Mouse (Mus musculus): ENCODE results near the gene Lsm12.
"Not testable (repeated sequence)": the region's sequence is repeated elsewhere in the genome, so short reads cannot be mapped to it uniquely, and the experiment has no call there.

Gene Lsm12

DNA sequence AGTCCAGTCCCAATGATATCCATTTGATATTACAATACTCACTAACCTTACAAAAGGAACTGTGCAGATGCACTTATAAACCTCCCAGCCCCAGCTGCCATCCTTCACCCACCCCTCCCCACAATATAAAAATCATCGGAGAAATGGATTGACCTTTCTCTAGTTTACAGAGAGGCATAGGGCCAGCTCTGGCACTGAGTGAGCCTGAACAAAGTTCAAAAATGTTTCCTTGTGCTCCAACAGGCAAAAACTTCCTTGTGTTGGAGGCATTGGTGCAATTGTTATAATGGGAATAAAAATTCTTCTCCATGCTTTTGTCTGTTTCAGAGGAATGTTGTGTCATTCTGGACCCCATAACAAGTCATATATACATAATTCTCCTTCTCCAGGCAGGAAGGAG lies 1.1 kb upstream of the Lsm12 start:
- no peak for DNase-seq (ENCODE audit: extremely low spot score, low spot score)

DNA sequence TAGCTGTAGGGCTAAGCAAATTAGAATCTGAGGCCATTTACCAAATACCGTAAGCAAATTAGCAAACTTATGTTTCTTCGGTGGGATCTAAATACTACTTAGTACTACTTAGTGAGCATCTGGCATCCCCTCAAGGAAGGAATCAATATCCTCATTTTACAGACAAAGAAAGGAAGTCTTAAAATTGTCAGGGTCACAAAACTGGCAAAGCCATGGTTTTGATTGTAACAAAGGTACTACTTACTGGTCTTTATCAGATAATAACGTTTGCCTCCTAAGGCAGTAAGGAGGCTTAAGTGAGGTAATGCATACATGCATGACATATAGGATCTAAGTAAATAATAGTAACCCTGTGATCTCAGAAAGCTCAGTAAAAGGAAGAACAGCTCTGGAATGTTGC lies 581 bp upstream of the Lsm12 start:
- no peak for DNase-seq (ENCODE audit: extremely low spot score, low spot score)

DNA sequence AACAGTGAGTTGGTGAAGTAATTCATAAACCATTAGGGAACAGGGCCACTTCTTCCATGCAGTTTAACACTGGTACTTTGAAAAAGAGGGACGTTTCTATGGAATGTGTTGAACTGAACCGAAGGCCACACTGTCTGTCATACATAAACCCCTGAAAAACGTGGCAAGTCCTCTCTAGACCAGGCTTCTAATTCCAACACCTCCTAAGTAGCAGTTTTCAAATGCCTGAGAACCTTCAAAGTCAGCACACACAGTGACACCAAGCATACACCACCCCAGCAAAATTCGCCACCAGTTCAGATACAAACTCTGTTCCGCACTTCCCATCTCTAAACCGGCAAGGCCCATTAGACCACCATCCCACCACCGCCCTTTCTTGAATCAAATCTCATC lies 847 bp downstream of the Lsm12 start:
- DNase-seq (ENCODE audit: extremely low spot score, low spot score), result no peak

DNA sequence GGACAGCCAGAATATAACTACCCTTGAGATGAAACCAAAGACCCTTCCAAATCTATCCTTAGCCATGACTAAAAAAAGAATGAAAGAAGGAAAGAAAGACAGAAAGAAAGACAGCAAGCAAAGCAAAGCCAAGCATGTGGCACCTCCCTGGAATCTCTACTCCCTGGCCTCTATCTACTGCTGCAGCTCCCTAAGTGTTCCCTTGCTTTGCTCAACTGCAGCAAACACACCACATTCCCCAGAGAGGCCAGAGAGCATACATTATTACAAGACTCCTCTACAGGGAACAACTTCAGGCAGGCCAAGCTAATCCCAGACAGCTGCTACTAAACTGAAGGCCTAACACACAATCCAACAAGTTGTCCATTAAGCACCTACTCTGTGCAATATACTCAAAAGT lies 5.3 kb downstream of the Lsm12 start:
- DNase-seq (ENCODE audit: extremely low spot score, low spot score), result no peak

DNA sequence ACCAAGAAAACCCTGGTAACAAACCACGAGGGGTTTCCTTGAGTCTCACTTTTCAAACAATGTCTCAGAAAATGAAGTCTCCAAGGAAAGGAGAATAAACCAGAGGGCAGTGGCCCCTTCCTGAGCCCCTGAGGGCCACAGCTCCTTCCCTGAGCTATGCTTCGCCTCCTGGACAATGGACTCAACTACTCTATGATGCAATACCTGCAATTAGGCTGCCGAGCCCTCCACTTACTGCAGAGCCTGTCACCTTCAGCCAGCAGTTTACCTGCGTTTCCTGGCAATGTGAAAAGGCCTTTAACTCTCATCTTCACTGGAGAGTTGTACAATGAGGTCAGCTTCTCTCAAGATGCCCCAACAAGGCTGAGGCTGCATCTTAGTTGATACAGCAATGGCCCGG lies 16.4 kb downstream of the Lsm12 start:
- DNase-seq (ENCODE audit: extremely low spot score, low spot score), result no peak

DNA sequence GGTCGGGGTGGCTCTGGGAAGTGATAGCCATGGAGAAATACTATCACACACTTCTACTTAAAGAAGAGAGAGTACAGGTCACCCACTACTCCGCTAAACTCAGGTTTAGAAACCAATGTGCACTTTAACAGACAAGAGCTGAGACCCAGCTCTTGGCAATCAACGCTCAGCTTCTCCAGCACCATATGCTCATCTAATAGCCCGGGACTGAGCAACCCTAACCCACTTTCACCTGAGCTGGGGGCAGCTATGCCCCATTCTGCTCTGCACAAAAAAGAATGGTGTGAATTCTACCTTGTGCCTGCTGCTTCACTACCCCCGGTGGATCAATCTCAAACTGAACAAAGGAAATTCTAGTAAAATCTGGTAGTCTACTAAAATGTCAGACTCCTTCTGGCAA lies 17.6 kb downstream of the Lsm12 start:
- DNase-seq (ENCODE audit: extremely low spot score, low spot score), result no peak

DNA sequence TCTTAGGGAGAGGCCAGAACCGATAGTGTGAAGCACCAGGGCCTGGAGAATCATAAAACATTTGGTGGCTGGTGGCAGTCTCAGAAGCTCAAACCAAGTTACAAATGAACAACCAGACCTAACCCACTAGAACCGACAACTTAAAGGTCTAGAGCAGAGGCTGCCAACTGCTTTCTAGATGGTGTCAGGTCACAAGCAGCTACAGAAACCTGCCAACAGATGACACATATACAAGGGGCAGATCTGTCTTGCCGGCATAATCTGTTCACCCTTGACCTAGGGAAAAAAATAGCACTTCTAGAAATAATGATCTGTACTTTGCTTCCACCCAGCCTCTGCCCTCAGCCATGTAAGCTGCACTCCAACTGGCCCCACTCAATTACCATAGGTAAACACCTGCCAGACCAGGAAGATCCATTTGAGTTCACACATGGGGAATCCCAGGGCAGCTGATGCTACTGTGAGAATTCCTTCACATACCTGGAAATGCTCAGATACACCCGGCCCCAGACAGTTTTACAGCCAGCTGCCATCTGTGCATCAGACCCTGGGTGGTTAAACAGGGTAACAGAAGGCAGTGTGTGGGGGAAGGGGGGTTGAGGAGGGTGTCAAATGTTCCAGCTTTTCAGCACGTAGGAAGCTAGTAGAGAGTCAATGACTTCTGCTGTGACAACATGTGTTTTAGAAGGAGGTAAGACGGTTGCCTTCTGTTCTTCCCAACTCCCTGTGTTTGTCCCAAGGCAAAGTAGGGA lies 18.9 kb downstream of the Lsm12 start:
- DNase-seq (ENCODE audit: extremely low spot score, low spot score), result no peak

DNA sequence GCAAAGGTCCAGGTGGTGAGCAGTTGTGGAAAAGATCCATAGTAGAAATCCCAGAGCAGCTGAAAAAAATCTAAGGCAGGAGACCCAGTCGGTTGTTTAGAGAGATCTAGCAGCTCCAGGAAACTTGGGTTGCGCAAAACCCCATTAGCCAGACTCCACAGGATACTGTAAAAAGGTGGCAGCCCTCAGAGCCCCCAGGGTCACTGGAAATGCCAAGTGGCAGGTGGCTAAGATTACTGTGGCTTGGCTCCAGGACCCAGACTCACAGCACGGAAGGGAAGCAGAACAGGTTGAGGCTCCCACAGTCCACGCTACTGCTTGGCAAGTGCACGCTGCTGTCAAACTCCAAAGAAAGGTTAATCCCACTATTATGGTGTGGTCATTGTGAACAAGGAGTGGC lies 25.3 kb downstream of the Lsm12 start:
- DNase-seq (ENCODE audit: extremely low spot score, low spot score), result no peak

DNA sequence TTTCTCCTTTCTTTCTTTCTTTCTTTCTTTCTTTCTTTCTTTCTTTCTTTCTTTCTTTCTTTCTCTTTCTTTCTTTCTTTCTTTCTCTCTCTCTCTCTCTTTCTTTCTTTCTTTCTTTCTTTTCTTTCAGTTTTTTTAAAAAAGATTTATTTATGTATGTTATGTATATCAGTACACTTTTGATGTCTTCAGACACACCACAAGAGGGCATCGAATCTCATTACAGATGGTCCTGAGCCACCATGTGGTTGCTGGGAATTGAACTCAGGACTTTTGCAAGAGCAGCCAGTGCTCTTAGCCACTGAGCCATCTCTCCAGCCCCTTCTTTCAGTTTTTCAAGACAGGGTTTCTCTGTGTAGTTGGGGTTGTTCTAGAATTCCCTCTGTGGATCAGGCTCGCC lies 27.1 kb downstream of the Lsm12 start:
- not testable (repeated sequence) for DNase-seq (ENCODE audit: extremely low spot score, low spot score)

DNA sequence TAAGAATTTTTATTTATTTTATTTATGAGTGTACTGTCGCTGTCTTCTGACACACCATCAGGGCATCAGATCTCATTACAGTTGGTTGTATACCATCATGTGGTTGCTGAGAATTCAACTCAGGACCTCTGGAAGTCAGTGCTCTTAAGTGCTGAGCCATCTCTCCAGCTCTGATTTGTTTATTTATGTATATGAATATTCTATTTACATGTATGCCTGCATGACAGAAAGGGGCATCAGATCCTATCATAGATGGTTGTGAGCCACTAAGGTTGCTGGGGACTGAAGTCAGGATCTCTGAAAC lies 28.4 kb downstream of the Lsm12 start:
- no peak for DNase-seq (ENCODE audit: extremely low spot score, low spot score)

DNA sequence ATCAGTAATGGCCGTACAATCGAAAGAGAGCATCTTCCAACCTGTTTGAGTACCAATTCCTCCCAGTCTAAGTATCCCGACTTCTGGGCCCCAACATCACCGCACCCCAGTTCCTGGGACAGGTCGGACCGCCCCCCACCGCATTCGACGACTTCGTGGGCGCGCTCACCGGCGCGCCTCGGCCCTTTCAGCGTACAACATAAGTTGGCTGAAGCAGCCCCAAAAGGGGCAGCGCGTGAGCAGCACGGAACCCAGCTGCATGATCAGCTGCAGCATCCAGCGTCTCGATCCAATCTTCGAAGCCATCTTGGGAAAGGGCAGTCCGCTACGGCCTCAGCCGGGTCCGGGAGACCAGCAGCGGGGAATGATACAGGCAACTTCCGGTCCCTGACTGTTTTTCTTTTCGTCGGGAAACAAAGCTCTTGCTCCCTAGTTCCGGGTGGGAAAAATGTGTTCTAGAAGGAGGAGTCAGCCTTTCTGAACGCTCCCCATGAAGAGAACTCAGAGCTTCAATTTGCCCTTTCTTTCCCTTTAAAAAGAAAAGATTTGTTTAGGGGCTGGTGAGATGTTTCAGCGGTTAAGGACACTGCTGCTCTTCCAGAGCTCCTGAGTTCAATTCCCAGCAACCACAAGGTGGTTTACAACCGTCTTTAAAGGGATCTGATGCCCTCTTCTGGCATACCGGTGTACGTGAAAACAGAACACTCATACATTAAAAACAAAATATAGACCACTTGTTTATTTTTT lies 28.9 kb downstream of the Lsm12 start, which contains the start of gene Tmem101:
Gene Tmem101, minus strand, starts transcription at position 366 of the 747 bp plus-strand sequence.
- peak; percentile 84 for DNase-seq (ENCODE audit: extremely low spot score, low spot score)

DNA sequence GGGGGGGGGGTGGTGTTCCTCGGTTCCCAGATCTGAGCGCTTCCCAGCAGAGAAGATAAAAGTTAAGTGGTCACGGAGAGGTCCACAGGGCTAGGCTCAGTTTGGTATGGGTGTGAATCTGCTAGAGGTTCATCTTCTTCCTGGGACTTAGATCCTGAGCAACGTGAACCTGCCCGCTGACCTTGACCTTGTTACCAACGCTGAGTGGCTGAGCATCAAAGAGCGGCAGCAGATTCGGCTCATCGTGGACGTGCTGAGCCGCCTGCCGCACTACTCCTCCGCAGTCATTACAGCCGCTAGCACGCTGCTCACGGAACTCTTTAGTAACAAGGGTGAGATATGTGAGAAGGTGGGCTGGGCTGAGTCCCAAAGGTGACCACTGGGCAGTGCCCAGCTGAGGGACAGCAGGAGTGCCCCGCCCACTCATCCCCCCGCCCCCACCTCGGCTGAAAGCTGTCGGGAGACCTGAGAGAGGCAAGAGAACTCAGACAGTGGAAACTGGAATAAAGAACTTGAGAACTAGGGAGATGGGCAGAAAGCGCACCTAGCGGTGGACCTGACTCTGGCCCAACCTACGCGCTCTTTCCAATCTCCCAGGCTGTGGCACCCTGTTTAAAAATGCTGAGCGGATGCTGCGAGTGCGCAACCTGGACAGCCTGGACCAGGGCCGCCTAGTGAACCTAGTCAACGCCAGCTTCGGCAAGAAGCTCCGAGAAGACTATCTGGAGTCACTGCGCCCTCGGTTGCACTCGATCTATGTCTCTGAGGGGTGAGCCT lies 37.7 kb downstream of the Lsm12 start:
- peak; percentile 30 for DNase-seq (ENCODE audit: extremely low spot score, low spot score)

DNA sequence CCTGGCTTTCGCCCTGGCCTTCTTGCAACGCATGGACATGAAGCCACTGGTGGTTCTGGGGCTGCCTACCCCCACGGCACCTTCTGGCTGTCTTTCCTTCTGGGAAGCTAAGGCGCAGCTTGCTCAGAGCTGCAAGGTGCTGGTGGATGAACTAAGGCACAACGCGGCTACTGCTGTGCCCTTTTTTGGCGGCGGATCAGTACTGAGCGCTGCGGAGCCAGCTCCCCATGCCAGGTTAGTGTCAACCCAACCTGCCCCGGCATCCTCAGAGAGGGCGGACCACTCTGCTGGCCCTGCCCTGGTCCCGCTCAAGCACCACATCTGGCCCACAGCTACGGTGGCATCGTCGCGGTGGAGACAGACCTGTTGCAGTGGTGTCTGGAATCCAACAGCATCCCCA lies 38.6 kb downstream of the Lsm12 start:
- DNase-seq (ENCODE audit: extremely low spot score, low spot score), result peak; percentile 40

DNA sequence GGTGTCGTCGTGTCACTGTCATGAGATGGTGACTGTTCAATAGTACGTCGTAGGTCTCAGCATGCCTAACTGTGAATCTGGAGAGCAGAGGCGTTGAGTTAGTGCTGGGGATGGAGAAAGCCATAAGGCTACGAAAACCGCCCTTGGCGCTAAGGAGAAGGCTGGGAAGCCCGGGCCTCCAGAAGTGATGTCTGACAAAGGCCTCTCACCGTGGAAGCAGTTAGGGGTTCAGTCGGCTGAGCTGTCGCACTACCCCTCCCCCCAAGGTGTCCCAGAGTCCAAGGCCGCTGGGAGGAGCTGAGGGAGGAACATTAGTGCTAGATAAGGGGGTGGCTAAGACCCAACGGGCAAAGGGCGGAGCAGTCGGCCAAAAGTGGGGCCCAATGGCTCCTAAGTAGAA lies 39.1 kb downstream of the Lsm12 start:
- DNase-seq (ENCODE audit: extremely low spot score, low spot score), result peak; percentile 22

DNA sequence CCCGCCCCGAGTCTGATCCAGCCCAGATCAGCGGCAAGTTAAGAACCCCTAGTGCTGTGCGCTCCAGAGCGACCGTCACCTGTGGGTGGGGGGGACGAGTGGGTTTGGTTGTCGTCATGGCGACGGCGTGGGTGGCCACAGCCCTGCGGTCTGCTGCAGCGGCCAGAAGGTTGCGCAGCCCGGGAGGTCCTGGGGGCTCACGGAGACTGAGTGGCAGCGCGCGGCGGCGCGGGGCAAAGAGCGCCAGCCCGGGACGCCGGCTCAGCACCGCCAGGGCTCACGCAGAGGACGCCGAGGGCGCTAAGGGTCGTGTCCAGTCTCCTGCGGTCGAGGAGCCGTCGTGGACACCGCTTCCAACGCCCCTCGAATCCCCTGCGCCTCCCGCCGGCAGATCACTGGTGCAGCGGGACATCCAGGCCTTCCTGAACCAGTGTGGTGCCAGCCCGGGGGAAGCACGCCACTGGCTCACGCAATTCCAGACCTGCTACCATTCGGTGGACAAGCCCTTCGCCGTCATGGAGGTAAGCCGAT lies 39.6 kb downstream of the Lsm12 start, which contains the start of gene Nags:
Gene Nags, plus strand, starts transcription at position 43 of the 531 bp plus-strand sequence.
- peak; percentile 52 for DNase-seq (ENCODE audit: extremely low spot score, low spot score)

DNA sequence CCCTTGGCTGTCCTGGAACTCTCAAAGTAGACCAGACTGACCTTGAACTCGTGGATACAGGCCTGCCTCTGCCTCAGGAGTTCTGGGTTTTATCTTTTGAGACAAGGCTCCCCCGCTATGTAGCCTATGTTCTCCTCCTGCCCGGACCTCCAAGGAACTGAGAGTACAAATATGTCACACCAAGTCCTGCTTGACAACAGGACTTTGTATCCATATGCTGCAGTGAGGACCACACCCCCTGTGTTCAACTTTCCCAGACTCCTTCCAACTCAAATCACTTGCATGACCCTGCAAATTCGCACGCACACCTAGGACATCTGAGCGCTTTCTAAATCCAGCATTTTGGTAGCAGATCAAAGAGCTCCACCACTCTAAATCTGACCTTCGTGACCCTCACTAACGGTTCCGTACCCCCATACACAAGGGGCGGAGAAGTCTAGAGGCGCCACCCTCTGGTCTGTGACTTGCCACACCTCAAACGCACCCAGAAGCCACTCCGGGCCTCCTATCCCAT lies 40.1 kb downstream of the Lsm12 start:
- DNase-seq (ENCODE audit: extremely low spot score, low spot score), result no peak

DNA sequence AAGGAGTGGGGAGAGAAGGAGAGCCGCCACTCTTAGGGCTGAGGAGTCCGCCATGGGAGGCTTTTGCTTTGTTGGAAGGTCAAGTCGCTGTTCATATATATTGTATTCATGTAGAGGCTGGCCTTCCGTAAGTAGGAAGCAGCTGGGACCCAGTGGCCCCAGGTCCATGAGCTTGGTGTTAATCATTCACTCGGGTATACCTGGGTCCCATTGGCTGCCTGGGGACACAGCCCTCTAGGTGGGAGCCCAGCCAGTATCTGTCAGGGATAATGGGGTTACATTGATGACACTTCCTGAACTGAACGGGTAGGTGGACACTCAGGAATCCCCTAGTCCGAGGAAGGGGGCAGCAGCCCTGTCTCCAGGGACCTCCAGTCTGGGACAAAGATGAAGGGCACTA lies 42.7 kb downstream of the Lsm12 start:
- DNase-seq (ENCODE audit: extremely low spot score, low spot score), result no peak

DNA sequence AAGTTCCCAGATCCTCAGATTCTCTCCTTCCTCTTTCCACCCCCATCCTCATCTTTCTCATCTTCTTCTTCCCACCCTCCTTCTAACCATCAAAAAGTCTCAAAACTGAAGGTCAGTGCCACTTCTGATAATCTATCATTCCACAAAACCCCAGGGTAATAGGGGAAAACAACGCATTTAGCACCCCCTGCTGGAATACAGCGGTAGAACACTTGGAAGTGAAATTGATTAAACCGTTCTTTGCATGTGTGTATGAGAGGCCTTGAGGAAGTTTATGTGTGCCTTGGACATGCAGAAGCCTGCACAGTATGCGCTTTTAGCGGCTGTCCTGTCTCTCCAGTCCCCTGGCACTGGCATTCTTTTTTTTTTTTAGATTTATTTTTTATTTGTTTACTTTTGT lies 44.6 kb downstream of the Lsm12 start:
- DNase-seq (ENCODE audit: extremely low spot score, low spot score), result peak; percentile 76

DNA sequence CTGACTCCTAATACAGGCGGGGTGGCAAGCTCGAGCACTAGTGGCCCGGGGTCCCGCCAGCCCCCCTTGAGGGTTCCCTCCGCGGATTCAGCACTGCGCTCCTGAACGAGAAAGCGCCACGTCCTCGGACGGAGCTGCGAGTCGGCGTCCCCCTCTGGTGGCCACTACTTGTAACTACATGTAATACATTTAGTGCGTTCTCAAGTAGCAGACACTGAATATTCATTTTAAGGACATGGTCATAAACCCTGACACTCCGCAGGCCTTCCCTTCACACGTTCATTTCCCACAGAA lies 46.7 kb downstream of the Lsm12 start:
- peak; percentile 77 for DNase-seq (ENCODE audit: extremely low spot score, low spot score)

DNA sequence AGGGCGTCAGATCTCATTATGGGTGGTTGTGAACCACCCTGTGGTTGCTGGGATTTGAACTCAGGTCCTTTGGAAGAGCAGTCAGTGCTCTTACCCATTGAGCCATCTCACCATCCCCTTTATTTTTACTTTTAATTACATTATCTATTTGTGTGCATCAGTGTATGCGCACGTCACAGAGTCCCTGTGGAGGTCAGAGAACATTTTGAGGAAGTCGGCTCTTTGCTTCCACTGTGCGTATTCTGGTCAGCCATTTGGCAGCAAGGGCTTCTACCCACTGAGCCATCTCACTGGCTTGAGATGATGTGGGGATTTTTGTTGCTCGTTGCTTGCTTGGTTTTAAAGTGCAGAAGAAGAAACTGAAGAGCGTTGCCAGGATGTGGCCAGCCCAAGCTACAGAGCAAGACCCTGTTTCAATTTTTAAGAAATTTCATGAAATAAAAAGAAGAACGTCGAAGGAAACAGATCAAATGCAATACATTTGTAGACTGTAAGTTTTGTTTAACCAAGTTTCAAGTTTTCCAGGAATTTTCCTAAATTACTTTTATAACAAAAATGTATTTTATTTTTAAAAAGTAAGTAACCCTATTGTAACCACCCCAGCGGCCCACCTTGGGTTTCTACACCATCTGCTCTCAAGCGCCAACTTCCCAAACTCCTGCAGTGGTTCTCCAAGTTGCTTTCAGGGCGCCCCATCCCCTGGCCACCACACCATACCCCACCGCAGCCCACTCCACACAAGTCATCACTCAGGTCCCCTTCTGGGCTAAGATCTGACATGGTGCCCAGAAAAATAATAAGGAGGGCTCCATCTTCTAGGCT lies 47.3 kb downstream of the Lsm12 start:
- no peak for DNase-seq (ENCODE audit: extremely low spot score, low spot score)

DNA sequence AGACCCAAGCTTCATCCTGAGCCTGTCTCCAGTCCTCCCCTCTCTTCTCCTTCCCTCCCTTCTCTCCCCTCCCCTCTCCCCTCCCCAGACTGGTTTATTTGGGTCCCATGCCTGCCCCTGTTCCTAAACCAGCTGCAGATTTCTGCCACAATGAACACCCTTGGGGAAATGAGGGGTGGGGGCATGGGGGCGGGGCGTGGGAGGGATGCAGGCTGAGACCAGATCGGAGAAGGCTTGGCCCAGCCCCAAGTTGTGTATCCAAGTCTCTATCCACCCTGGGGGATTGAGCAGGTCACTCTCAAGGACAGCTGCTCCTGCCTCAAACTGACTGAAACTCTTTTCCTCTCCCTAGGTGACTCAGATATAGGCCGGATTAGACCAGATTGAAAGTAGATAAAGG lies 50.6 kb downstream of the Lsm12 start:
- DNase-seq (ENCODE audit: extremely low spot score, low spot score), result no peak
